Mouse (Mus musculus) regulatory T cell (primary cell): ENCODE data around the gene Dck.
"Not testable (repeated sequence)": the region's sequence is repeated elsewhere in the genome, so short reads cannot be mapped to it uniquely, and the experiment has no call there.

Experiments
- in situ Hi-C: fragments of 300-600 bp; cut with MboI, MseI; formaldehyde crosslinking; loops from one replicate; pipeline ENCODE4 v1.15.1; 2025; ENCODE audit warnings: high pct_unique_total_duplicates

The Dck gene

GRCm38 (mm10) chr5:88764987-88765481 is at the start of gene Dck:
Dck (plus strand) TSS chr5:88764996.
- in situ Hi-C loops: loop anchor here (5.0 to 25.0 kb wide), 2 partner anchors 203 to 1953 kb away; partner anchors contain the start of gene Ythdc1

DNA sequence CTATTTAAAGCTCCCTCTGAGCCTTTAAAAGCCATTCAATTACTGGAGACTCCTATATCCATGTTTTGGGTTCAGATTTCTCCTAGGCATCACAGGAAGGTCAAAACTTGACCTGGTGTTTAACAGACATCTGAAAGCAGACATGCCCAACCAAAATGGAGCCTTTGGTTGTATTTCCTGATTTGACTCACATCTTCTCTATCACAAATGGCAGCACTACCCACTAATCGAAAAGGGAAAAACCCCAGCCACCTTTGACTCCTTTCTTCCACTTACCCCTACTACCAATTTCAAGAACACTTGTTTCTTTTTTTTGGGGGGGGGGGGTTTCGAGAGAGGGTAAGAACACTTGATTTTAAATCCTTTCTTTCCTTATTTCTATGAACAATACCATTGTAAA is 47.8 kb upstream of the Dck start:
- in situ Hi-C loops: no loop called here

DNA sequence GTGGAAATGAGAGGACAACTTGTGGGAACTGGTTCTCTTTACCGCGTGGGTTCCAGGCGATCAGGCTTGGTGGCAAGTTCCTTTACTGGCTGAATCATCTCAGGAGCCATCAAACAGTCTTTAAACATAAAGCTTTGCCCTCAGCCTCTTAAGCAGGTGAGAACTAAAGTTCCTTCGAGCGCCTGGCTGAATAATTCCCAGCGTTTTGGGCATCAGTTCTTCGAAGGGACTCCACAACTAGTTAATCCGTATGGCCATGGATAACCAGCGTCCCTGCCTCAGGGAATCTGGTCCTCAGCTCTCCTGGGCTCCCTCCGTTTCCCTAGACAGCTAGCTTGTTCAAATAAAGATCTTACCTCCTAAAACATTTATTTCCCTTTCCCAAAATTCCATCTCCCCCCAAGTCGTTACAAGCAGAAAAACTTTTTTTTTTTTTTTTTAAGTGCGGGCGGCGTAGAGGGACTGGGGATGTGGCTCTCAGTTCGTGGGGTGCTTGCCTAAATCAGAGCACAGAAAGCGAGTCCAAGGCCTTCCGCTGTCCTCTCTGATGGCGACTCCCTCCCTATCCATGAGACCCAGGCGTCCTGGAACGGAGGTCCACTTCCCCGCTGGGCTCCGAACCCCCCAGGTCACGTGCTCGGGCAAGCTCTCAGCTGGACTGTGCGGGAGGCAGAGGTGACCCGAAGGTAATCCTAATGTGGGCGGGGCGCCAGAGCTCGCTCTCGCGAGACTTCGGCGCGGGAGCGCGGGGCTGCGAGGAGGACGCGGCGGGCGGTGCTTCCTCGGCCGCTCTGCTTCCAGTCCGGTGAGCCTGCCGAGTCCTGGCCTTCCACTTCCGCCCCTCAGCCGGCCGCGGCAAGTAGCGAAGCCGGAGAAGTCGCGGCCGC is 44.4 kb upstream of the Dck start, which contains the start of gene Mob1b:
Mob1b (plus strand) TSS at position 740 of the 887 bp plus-strand sequence.
- in situ Hi-C loops: no loop called here

DNA sequence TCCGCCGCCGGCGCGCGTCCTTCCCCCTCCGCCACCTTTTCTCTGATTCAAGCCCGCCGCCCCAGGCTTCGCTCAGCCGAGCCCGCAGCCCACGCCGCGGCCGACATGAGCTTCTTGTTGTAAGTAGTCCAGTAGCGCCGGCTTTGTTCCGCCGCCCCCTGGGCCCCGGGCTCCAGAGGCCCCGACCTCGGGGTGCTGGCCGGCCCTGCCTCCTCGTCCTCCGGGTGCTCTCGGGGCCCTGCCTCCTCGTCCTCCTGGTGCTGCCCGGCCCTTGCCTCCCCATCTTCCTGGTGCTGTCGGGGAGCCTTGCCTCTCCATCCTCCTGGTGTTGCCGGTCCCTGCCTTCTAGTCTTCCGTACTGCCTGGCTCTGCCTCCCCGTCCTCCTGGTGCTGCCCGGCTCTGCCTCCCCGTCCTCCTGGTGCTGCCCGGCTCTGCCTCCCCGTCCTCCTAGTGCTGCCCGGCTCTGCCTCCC is 43.8 kb upstream of the Dck start:
- in situ Hi-C loops: no loop called here

DNA sequence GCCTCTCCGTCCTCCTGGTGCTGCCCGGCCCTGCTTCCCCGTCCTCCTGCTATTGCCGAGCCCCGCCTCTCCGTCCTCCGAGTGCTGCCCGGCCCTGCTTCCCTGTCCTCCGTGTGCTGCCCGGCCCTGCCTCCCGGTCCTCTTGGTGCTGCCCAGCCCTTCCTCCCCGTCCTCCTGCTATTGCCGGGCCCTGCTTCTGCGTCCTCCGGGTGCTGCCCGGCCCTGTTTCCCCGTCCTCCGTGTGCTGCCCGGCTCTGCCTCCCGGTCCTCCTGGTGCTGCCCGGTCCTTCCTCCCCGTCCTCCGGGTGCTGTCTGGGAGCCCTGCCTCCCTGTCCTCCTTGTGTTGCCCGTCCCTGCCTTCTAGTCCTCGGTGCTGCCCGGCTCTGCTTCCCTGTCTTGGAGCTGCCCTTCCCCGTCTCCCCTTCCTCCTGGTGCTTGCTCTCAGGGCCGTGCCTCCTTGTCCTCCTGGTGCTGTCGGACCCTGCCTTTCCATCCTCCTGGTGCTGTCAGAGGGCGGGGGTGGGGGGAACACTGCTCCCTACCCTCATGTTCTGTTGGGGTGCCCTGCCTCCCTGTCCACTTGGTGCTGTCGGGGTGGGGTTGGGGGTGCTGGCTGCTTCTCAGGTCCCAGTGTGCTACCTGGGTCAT is 43.1 kb upstream of the Dck start:
- in situ Hi-C loops: no loop called here

DNA sequence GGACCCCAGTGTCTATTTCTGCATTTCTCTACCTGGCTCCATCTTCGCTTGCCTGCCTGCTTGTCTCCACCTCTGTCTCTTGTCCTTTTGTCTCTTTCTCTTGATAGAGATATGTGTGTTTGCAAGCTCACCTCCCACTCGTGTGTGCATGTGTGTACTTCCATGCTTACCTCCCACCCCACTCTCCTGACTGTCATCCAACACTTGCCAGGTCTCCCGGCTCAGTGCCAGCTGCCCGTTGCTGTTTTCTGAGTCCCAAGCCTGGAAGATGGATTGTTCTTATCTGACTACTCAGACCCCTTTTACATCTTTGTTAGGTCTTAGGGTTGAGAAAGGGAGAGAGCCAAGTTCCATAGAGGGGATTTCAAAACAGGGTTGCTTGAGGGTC is 42.6 kb upstream of the Dck start:
- in situ Hi-C loops: no loop called here

DNA sequence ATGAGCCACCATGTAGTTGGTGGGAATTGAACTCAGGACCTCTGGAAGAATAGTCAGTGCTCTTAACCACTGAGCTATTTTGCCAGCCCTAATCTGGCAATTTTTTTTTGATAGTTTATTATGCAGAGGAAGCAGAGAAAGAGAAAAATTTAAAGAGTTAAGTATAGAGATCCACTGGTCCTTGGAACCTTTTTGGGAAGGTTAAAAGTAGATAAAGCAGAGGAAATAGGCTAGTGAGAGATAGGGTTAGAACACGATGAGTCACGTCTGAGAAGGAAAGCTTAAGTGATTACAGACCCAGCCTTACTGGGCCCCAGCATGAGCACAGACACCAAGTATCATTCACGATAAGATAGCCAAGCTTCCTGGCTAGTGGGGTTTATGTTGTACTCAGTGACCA is 40.8 kb upstream of the Dck start:
- in situ Hi-C loops: no loop called here

- in situ Hi-C loops: no loop called here
Measured at GRCm38 (mm10) chr5:88727593-88728144, 37.1 kb upstream of the Dck start.

- in situ Hi-C loops: no loop called here
Measured at GRCm38 (mm10) chr5:88734786-88735185, 30.0 kb upstream of the Dck start.

- in situ Hi-C loops: not testable (repeated sequence)
Measured at GRCm38 (mm10) chr5:88741065-88741464, 23.7 kb upstream of the Dck start.

GRCm38 (mm10) chr5:88747774-88748173 is 17.0 kb upstream of the Dck start:
- in situ Hi-C loops: no loop called here

DNA sequence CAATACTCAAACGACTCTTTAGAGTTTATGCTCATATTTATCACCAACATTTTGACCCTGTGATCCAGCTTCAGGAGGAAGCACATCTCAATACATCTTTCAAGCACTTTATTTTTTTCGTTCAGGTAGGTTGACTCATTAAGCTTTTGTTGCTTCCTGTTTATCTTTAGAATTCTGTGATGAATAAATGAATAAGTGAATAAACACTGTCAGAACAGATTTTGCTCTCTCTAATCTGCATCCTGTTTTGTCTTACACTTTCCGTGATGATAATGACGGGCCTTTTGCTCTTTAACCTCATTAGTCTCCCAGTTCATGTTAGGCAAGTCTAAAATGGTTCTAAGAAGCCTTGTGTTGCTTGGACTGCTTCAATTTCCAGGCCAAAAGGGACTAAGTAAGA is 11.6 kb upstream of the Dck start:
- in situ Hi-C loops: loop anchor here (25.0 kb wide), 1 partner anchor 1941 kb away; the partner anchor contains the start of gene Ythdc1

DNA sequence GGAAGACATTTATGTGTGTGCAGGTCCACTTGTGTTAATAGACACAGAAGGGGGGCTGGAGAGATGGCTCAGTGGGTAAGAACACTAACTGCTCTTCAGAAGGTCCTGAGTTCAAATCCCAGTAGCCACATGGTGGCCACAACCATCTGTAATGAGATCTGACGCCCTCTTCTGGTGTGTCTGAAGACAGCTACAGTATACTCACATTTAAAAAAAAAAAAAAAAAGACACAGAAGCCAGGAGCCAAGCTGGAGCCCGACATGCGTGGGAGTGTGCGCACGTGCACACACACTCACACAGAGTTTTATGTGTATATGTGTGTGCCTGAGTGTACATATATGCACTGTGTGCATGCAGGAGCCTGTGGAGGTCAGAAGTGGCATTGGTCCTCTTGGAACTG is 2.2 kb upstream of the Dck start:
- in situ Hi-C loops: loop anchor here (5.0 to 25.0 kb wide), 2 partner anchors 200 to 1950 kb away; partner anchors contain the start of gene Ythdc1

- in situ Hi-C loops: loop anchor here (5.0 to 25.0 kb wide), 2 partner anchors 202 to 1952 kb away; partner anchors contain the start of gene Ythdc1
Measured at GRCm38 (mm10) chr5:88764430-88764986, 288 bp upstream of the Dck start.

DNA sequence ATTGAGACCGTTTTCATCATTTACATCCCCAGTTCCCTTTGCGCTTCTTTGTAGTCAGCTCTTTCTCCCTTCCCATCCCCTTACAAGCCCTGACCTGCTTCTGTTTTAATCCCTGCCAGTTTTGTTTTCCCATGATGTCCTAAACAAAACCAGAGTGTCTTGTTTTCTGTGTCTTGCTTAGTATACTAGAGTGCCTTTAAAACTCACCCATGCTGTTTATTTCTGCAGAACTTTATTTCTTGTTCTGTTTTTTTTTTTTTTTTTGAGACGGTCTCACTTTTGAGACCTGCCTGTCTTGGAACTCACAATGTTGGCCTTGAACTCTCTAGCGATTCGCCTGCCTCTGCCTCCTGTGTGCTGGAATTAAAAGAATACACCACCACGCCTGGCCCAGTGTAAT is 791 bp downstream of the Dck start:
- in situ Hi-C loops: loop anchor here (25.0 kb wide), 1 partner anchor 1953 kb away; the partner anchor contains the start of gene Ythdc1

DNA sequence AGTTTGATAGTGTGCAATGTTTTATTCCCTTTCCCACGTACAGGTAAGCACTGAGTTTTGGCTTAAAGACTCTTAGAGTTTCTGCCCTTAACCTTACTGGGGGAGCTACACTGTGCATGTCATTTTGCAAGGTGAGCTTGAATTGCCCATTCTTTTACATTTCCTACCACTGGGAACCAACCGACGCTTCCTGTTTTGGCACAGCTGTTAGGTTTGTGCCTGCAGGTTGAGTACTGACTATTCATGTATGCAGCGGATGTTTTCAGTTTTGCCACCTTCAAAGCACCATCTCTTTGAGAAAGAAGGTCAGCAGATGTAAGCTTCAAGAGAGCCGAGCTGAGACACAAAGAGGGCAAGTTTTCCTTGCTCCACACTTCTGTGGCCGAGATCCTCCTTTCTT is 1.3 kb downstream of the Dck start:
- in situ Hi-C loops: loop anchor here (25.0 kb wide), 1 partner anchor 1954 kb away; the partner anchor contains the start of gene Ythdc1

DNA sequence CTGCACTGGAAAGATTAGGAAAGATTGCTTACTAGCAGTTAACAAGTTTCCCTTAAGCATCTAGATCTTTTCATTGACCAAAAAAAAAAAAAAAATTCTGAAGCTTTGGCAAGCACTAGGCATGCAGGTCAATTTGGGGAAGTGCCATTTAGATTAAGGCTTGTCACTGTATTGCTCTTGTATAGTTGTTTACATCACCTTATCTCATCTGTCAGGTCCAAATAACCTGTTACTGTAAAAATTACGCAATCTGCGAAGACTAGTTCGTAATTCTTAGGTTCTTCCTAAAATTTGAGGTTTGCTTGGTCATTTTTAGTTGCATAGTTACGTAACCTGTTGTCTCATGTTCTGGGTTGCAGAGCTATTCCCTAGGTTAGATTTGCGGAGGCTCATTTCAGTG is 2.1 kb downstream of the Dck start:
- in situ Hi-C loops: loop anchor here (25.0 kb wide), 1 partner anchor 1955 kb away; the partner anchor contains the start of gene Ythdc1

DNA sequence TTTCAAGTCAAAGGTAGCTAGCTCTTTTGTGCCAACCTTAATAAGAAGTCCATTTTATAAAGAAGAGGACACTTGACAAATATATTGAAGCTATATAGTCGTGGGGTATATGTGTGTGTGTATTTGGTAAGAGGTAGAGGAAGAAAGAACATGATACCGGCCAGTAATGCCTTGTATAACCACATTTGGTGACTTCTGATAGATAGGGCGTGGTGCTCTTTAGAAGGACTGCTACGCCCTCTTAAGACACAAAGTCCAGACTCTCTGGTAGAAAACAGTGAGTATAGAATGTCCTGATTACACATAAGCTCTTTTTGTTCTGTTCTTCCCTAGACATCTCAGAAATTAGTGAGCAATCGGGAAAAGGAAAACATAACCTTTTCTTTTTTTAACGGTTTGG is 3.4 kb downstream of the Dck start:
- in situ Hi-C loops: loop anchor here (25.0 kb wide), 1 partner anchor 1956 kb away; the partner anchor contains the start of gene Ythdc1

- in situ Hi-C loops: no loop called here
Measured at GRCm38 (mm10) chr5:88782072-88782765, 17.4 kb downstream of the Dck start.

GRCm38 (mm10) chr5:88785059-88785458 is 20.3 kb downstream of the Dck start:
- in situ Hi-C loops: no loop called here

DNA sequence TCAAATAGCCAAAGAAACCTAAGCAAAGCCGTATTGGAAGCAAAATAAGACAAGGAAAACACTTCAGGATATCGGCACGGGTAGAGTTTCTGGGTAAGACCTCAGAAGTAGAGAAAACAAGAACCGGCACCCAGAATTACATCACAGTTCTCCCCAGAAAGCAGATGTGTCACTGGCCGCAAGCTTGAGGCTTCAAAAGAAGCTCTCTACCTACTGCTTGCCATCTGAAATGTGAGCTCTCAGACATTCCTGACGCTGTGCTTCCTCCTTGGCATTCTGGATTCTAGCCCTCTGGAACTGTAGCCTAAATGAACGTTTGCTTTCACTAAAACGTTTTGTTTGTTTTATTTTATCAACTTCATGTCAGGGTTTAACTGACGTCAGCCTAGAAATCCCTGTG is 25.9 kb downstream of the Dck start:
- in situ Hi-C loops: no loop called here
